Mouse (Mus musculus): Measurements from ENCODE around the gene Gm2004.
"Not testable (repeated sequence)": the region's sequence is repeated elsewhere in the genome, so short reads cannot be mapped to it uniquely, and the experiment has no call there.

The Gm2004 gene

GRCm38 (mm10) chr2:176149725-176150124, at the start of gene Gm2004:
Gene Gm2004, minus strand, starts transcription at chr2:176149825.
- DNase-seq (ENCODE audit: low read depth), result not testable (repeated sequence)
